Mouse (Mus musculus) kidney, postnatal 25 days (tissue): ENCODE results near the gene Snx33.

Experiments
- DNase-seq, 2 experiments: peaks; one replicate each; pipeline ENCODE4 v3.0.0; 2021; ENCODE audit warnings: mixed read lengths in 2 of 2

Snx33 gene

DNA sequence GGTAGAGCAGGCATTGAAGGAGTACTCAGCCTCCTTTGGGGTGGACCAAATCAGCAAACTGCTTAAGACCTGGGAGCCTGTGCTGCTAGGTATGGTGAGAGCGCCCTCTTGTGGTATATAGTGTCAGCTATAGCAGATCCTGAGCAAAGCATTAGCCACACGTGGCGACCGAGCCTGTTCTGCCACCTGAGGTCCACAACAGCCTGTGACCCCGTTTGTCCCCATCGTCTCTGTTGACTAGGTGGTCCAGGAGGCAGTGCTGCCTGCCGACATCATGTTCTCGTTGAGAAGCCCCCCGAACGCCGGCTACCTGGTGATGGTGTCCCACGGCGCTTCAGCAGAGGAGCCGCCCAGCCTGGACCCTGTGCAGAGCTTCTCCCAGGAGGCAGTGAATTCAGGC lies 38.4 kb downstream of the Snx33 start:
- DNase-seq: peak; percentile 83 to 88

DNA sequence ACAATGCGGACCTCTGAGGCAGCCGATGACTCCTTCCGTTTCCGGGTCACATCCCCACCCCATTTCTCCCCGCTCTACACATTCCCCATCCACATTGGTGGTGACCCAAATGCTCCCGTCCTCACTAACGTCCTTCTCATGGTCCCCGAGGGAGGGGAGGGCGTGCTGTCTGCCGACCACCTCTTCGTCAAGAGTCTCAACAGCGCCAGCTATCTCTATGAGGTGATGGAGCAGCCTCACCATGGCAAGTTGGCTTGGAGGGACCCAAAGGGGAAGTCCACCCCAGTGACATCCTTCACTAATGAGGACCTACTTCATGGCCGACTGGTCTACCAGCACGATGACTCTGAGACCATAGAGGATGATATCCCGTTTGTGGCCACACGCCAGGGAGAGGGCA lies 40.6 kb downstream of the Snx33 start:
- no peak for DNase-seq

DNA sequence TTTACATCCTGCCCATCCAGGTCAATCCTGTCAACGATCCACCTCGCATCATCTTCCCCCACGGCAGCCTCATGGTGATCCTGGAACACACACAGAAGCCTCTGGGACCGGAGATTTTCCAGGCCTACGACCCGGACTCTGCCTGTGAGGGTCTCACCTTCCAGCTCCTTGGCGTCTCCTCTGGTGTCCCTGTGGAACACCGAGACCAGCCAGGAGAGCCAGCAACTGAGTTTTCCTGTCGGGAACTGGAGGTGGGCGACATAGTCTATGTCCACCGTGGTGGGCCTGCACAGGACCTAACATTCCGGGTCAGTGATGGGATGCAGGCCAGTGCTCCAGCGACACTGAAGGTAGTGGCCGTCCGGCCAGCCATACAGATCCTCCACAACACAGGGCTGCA lies 41.6 kb downstream of the Snx33 start:
- no peak for DNase-seq

GRCm38 (mm10) chr9:56886113-56886512 lies 42.1 kb downstream of the Snx33 start:
- peak in 1 of 2 experiments; percentile 29 for DNase-seq

GRCm38 (mm10) chr9:56884328-56884727 lies 43.8 kb downstream of the Snx33 start:
- DNase-seq: no peak

DNA sequence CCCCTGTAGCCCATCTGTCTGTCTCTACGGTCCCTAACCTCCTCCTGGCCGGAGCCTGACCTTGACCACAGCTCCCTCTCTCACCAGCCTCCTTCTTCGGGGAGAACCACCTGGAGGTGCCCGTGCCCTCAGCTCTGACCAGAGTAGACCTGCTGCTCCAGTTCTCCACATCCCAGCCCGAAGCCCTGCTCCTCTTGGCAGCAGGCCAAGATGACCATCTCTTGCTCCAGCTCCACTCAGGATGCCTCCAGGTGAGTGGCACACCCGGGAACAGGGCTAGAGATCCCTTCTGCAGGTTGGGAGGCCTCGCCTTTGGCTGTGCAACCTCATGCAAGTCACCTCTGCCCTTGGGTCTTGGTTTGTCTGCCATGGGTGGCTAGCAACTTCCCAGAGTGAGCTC lies 44.7 kb downstream of the Snx33 start:
- no peak for DNase-seq

DNA sequence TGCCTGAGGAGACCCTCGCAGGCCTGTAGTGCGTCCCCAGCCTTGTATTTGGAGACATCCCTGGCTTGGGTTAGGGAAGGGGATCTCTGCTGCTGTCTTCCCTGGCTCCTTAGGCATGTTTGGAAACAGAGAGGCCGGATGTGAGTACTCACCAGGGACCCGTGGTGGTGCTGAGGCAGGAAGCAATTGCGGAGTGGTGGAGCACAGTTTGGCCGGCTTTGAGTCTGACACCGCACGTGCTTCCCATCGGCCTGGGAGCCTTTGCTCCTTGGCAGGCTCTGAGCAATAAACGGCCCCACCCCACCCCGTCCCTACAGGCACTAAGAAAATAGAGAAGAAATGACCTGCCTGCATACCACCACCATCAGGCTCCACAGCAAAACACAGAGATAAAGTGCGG lies 45.4 kb downstream of the Snx33 start:
- peak; percentile 55 to 81 for DNase-seq

- no peak for DNase-seq
Measured at GRCm38 (mm10) chr9:56882283-56882682, 45.9 kb downstream of the Snx33 start.

DNA sequence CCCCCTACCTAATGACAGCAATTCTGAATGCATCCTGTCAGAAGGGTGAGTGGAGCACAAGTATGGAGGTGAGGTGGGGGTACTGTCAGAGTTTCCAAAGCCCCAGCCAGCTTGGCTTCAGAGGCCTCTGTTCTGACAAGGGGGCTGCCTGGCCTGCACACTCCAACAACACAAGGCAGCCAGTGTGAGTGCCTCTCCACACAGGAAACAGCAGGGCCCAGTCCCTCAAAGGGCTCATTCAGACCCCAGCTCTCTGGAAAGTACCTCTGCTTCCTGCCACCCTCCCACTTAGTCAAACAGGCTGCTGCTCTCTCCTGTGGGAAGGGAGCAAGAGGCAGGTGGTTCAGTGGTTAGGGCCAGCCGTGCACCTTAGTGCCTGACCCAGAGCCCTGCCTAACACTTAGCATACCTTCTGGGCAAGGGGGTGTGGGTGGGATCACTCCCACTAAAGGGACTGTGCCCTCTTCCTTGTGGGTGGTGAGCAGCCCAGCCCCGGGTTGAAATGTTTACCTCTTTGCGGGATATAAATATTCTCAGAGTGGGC lies 46.6 kb downstream of the Snx33 start:
- no peak for DNase-seq

DNA sequence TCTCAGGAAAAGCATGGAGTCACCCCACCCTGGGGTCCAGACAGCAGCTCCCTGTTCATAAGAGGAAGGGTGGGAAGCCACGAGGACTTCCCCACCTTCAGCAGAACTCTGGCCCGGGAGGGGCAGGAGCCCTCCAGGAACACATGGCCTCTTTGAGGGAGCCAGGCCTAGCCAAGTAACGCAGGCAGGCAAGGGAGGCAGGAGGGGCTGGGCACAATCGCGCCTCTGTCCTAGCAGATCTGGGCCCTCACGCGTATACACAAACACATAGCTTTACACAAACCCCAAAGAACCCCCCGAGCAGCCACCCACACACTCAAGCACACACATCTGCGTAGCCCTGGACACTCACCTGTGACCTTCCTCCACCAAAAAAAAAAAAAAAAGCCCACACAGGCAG lies 47.4 kb downstream of the Snx33 start:
- no peak for DNase-seq

DNA sequence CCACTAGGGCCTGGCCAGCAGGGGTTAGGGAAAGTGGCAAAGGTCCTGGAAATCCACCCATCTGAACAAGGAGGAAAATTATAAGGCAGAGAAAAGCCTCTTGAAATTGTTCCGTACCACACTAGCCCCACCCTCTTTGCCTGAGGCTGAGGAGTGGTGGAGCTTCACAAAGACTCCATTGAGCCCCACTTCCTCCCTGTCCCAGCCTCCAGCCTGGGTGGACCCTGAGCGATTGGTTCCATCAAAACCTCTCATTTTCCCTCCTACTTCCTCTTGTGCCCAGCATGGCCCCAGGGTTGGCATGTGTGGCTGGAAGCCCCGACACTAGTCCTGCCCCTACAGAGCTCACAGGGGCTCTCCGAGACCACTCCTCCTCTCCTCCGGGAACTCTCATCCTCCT lies 50.9 kb downstream of the Snx33 start:
- no peak for DNase-seq

DNA sequence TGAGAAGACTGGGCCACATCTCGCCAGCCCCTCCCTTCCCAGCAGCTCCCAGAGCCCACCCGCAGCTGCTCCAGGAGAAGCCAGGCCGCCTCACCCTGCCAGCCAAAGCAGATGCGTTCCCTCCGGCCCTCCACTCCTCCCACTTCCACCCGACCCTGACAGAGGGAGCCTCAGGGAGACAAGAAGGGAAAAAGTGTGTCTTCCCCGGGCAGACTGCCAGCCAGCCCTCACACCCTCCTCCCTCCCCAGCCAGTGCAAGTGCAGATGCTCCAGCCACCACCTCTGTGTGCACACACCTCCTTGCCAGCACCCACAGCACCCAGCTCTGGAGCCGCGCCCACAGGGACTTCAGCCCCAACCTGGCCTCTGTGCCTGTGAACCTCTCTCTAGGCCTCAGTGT lies 51.4 kb downstream of the Snx33 start:
- peak; percentile 70 to 87 for DNase-seq

- DNase-seq: no peak
Measured at GRCm38 (mm10) chr9:56873097-56873496, 55.1 kb downstream of the Snx33 start.

DNA sequence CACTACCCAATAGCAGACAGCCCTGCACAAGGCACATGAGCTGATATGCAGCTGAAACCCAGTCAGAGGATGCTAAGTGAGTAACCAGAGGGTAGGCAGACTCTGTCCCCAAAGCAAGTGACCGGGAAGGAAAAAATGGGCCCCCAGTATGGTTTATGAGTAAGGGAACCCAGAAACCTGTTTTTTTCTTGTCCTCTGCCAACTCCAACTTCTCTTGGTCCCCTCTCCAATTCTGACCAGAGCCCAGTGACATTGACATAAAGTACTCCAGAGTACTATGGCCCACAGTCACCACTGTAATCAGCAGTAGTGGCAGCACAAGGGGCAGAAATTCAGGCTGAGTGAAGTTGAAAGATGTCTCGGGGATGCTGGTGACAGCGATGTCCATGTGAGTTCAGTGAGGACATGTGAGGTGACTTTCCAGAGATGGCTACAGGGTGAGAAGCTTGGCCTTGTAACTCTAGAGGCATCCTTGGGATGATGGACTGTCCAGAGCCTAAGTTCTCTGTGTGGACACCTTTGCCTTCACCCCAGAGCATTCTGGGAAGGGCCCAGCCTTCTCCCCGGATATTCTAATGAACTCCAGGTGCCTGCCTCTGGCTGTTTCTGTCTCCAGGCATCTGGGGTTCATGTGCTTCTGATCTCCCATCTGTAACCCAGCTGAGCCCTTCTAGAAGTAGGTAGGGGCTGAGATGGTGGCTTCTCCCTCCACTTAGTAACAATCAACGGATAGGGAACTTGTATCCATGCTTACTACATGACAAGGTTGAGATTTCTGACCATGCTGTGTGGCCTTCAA lies 55.9 kb downstream of the Snx33 start:
- DNase-seq: no peak

DNA sequence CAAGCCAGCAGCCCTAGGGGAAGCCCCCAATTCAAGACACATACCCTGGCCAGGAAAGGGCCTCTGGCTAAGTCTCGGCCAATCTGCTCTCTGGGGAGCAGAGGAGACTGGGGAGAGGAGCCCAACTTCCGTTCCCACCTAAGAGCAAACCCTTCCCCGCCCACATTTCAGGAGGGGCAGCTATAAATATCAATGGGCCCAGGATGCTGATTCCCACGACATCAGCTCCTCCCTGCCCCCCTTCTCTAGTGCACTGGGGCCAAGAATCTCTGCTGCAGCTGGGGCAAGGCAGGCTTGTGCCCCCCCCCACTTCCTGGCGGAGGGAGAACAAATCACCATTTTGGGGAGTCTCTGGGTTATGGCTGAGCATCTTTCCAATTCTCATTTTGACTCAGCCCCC lies 57.0 kb downstream of the Snx33 start:
- DNase-seq: peak; percentile 38 to 58

- DNase-seq: no peak
Measured at GRCm38 (mm10) chr9:56870778-56871177, 57.4 kb downstream of the Snx33 start.

DNA sequence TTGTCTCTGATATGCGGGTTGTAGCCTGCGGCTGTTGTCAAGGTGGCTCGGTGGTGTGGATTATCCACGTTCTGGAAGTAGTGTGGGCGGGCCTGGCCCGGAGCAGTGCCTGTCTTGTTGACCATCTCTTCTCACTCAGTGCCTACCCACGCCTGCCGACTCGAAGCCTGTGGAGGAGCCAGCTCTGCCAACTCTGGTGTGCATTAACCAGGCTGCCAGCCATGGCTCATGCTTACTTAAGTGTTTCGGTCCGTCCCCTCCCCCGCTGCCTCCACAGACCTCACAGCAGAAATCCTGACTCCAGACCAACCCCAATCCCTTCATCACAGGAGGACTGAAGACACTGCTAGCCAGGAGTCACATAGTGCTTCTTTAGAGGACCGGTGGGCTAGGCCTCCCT lies 58.6 kb downstream of the Snx33 start:
- peak; percentile 91 to 95 for DNase-seq

DNA sequence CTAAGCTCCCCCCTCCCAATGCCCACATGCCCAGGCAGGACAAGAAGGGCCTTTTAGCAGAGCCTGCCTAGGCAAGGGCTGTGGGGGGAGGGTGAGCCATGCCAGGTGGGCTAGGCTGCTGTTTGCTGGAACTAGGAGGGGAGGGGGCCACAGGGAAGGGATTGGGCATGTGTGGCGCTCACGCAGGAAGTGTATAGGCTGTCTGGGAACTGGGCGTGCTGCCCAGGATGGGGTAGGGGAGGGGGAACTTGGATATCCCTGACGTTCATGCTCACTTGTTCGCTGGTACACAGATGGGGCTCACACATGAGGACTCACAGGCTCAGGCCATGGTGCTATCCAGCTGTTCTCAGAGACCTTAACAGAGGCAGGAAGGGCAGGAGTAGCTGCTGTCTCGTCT lies 59.9 kb downstream of the Snx33 start:
- peak; percentile 29 to 72 for DNase-seq
